11 mouse cellular contexts compared by ENCODE assay signal in genomic region chr1:39256513-39257330, GRCm38 (mm10).
DNase-seq lines count a peak whose midpoint lies in the region; ATAC-seq lines count a peak whose summit lies in the region.
"Had no signal": no experiment of that assay in that cellular context is flagged by ENCODE, and none has a peak within 500 bp of the region (broad histone marks: within the 10 kb centered on the region; RNA-seq: fewer than 3 reads in every experiment).

No protein-coding gene starts in this region.

- H3K9me3 ChIP-seq in forebrain, embryonic 14.5 days (replicated peaks; ENCODE audit: control insufficient read depth, low read length) = no peaks in the 10 kb centered on the region
- no peaks in the 10 kb centered on the region for H3K9me3 ChIP-seq in forebrain, embryonic 15.5 days
- H3K9me3 ChIP-seq in intestine, embryonic 16.5 days (ENCODE audit: control insufficient read depth, low read length) = no peaks in the 10 kb centered on the region

- no peak overlapping the region for H3K4me2 ChIP-seq in forebrain, embryonic 14.5 days (ENCODE audit: low read length)
- no peak overlapping the region for H3K4me2 ChIP-seq in forebrain, embryonic 15.5 days (replicated peaks)
- H3K4me2 ChIP-seq in intestine, embryonic 16.5 days (ENCODE audit: low read depth, low read length) = no peak overlapping the region
- H3K4me2 ChIP-seq: midbrain, embryonic 11.5 days had no signal

- DNase-seq in forebrain, embryonic 14.5 days (ENCODE audit: low spot score) = peak; percentile 53
- DNase-seq in layer of hippocampus, adult 11-12 months (ENCODE audit: low spot score) = peak; percentile 14
- DNase-seq in layer of hippocampus, adult 9-11 months = no peak
- DNase-seq in 416B (ENCODE audit: low read depth) = peak; percentile 44
- peak; percentile 33 for DNase-seq in brain, adult 2 months (ENCODE audit: low read depth, low spot score)
- DNase-seq in thymus, adult 18-20 months = no peak
- DNase-seq: kidney, postnatal 25 days had no signal

- H3K4me3 ChIP-seq in forebrain, embryonic 14.5 days (ENCODE audit: low read depth, low read length) = no peak overlapping the region
- H3K4me3 ChIP-seq in forebrain, embryonic 15.5 days = no peak overlapping the region
- no peak overlapping the region for H3K4me3 ChIP-seq in intestine, embryonic 16.5 days (ENCODE audit: low read length)
- H3K4me3 ChIP-seq: forebrain, embryonic 10.5 days had no signal

- H3K27me3 ChIP-seq in forebrain, embryonic 14.5 days (replicated peaks; ENCODE audit: control insufficient read depth, insufficient read depth, low read length) = no peaks in the 10 kb centered on the region
- no peaks in the 10 kb centered on the region for H3K27me3 ChIP-seq in forebrain, embryonic 15.5 days
- H3K27me3 ChIP-seq in intestine, embryonic 16.5 days (replicated peaks; ENCODE audit: control insufficient read depth, insufficient read depth, low read length) = no peaks in the 10 kb centered on the region; the same call in 1 of the 2 replicates

- no peak overlapping the region for H3K27ac ChIP-seq in forebrain, embryonic 14.5 days (ENCODE audit: low read depth, low read length)
- no peak overlapping the region for H3K27ac ChIP-seq in forebrain, embryonic 15.5 days (replicated peaks)
- no peak overlapping the region for H3K27ac ChIP-seq in intestine, embryonic 16.5 days (ENCODE audit: low read length)
- H3K27ac ChIP-seq: forebrain, embryonic 10.5 days had no signal

- H3K4me1 ChIP-seq in forebrain, embryonic 14.5 days (ENCODE audit: control insufficient read depth, insufficient read depth, low read length) = peaks cover 8% of the 10 kb centered on the region
- H3K4me1 ChIP-seq in forebrain, embryonic 15.5 days = peaks cover 13% of the 10 kb centered on the region
- peaks cover 3% of the 10 kb centered on the region; the same call in 1 of the 2 replicates for H3K4me1 ChIP-seq in intestine, embryonic 16.5 days (ENCODE audit: control insufficient read depth, insufficient read depth, low read length)

- WGBS in forebrain, embryonic 14.5 days = 73% methylated on average over 8 of the region's 8 CpGs
- WGBS in forebrain, embryonic 15.5 days = 78% methylated on average over 8 of the region's 8 CpGs
- 79% methylated on average over 8 of the region's 8 CpGs for WGBS in intestine, embryonic 16.5 days

- no peak for ATAC-seq in forebrain, embryonic 14.5 days
- no peak for ATAC-seq in forebrain, embryonic 15.5 days (replicated peaks)
- no peak for ATAC-seq in intestine, embryonic 16.5 days

- H3K36me3 ChIP-seq in forebrain, embryonic 14.5 days (ENCODE audit: control insufficient read depth, insufficient read depth, low read length) = no peaks in the 10 kb centered on the region
- H3K36me3 ChIP-seq in forebrain, embryonic 15.5 days = no peaks in the 10 kb centered on the region
- H3K36me3 ChIP-seq in intestine, embryonic 16.5 days (ENCODE audit: control insufficient read depth, insufficient read depth, low read length) = no peaks in the 10 kb centered on the region
- H3K36me3 ChIP-seq: forebrain, embryonic 10.5 days had no signal

- H3K9ac ChIP-seq in forebrain, embryonic 14.5 days (ENCODE audit: low read length) = no peak overlapping the region
- no peak overlapping the region for H3K9ac ChIP-seq in forebrain, embryonic 15.5 days (replicated peaks)
- H3K9ac ChIP-seq in intestine, embryonic 16.5 days (ENCODE audit: low read depth, low read length) = no peak overlapping the region

Comparison
In these comparisons a context has a peak if more than half of its experiments do, and no peak if none do; other contexts are left out.
1. DNase-seq: peak in forebrain, embryonic 14.5 days (single experiment), layer of hippocampus, adult 11-12 months (single experiment), 416B (single experiment) and brain, adult 2 months (single experiment); none in layer of hippocampus, adult 9-11 months (single experiment) and thymus, adult 18-20 months (0 of 2).